10 mouse cellular contexts compared by ENCODE assay signal in genomic region chr4:41672522-41672963, GRCm38 (mm10). TPM values are rescaled to one million over a fixed set of nuclear protein-coding genes. Genes with fewer than 3 reads are reported as not detected.
DNase-seq lines count a peak whose midpoint lies in the region; ATAC-seq lines count a peak whose summit lies in the region.
"Had no signal": no experiment of that assay in that cellular context is flagged by ENCODE, and none has a peak within 500 bp of the region (broad histone marks: within the 10 kb centered on the region; RNA-seq: fewer than 3 reads in every experiment).

No protein-coding gene starts in this region.

- peak overlapping the region; percentile 38 for H3K4me3 ChIP-seq in forebrain, embryonic 10.5 days
- no peak overlapping the region for H3K4me3 ChIP-seq in forebrain, embryonic 16.5 days (replicated peaks; ENCODE audit: low read length)
- no peak overlapping the region for H3K4me3 ChIP-seq in neural tube, embryonic 11.5 days (ENCODE audit: low read depth, low read length)
- no peak overlapping the region for H3K4me3 ChIP-seq in limb, embryonic 13.5 days

- peaks cover 90% of the 10 kb centered on the region for H3K36me3 ChIP-seq in forebrain, embryonic 10.5 days (replicated peaks)
- H3K36me3 ChIP-seq in forebrain, embryonic 16.5 days (ENCODE audit: control insufficient read depth, insufficient read depth): no peaks in the 10 kb centered on the region
- no peaks in the 10 kb centered on the region for H3K36me3 ChIP-seq in neural tube, embryonic 11.5 days (ENCODE audit: control insufficient read depth, insufficient read depth, low read length)
- H3K36me3 ChIP-seq in limb, embryonic 13.5 days: no peaks in the 10 kb centered on the region

- peaks cover 53% of the 10 kb centered on the region for H3K27me3 ChIP-seq in forebrain, embryonic 10.5 days (ENCODE audit: poor library complexity, severe bottlenecking)
- H3K27me3 ChIP-seq in forebrain, embryonic 16.5 days (replicated peaks; ENCODE audit: control insufficient read depth, insufficient read depth, low read length): no peaks in the 10 kb centered on the region
- no peaks in the 10 kb centered on the region for H3K27me3 ChIP-seq in neural tube, embryonic 11.5 days (ENCODE audit: control insufficient read depth, insufficient read depth, low read length)
- H3K27me3 ChIP-seq in limb, embryonic 13.5 days: peaks cover 100% of the 10 kb centered on the region

- DNase-seq in forebrain, embryonic 10.5 days (ENCODE audit: extremely low spot score, low spot score): no peak
- DNase-seq in neural tube, embryonic 11.5 days (ENCODE audit: low spot score): no peak
- DNase-seq in neural tube, embryonic 10.5 days (ENCODE audit: extremely low spot score, low spot score): no peak
- no peak for DNase-seq in thymus, postnatal 10 days (ENCODE audit: low spot score in 2 of 2)
- DNase-seq in left cerebral cortex, adult 18-20 months (ENCODE audit: low spot score in 2 of 2): no peak
- no peak for DNase-seq in lung, postnatal 4 days
- DNase-seq: gastrocnemius, postnatal 36 days; liver, postnatal 0 days had no signal

- H3K4me1 ChIP-seq in forebrain, embryonic 10.5 days: peaks cover 95% of the 10 kb centered on the region
- H3K4me1 ChIP-seq in forebrain, embryonic 16.5 days (replicated peaks; ENCODE audit: control insufficient read depth, insufficient read depth, low read length): peaks cover 43% of the 10 kb centered on the region
- H3K4me1 ChIP-seq in neural tube, embryonic 11.5 days (ENCODE audit: control insufficient read depth, insufficient read depth, low read length): peaks cover 43% of the 10 kb centered on the region
- H3K4me1 ChIP-seq in limb, embryonic 13.5 days: peaks cover 41% of the 10 kb centered on the region

- peak overlapping the region; percentile 89 for H3K27ac ChIP-seq in forebrain, embryonic 10.5 days
- H3K27ac ChIP-seq in forebrain, embryonic 16.5 days (ENCODE audit: low read length): no peak overlapping the region
- H3K27ac ChIP-seq in neural tube, embryonic 11.5 days (ENCODE audit: low read depth, low read length): peak overlapping the region; percentile 65
- H3K27ac ChIP-seq in limb, embryonic 13.5 days: no peak overlapping the region

- ATAC-seq in forebrain, embryonic 16.5 days: no peak
- no peak for ATAC-seq in neural tube, embryonic 11.5 days (ENCODE audit: insufficient read depth, low FRiP score, low TSS enrichment)
- ATAC-seq in limb, embryonic 13.5 days (ENCODE audit: low FRiP score, low read depth): no peak
- ATAC-seq: liver, postnatal 0 days had no signal

- H3K9ac ChIP-seq in forebrain, embryonic 16.5 days (replicated peaks; ENCODE audit: low read depth, low read length): no peak overlapping the region
- peak overlapping the region; percentile 41 for H3K9ac ChIP-seq in neural tube, embryonic 11.5 days (ENCODE audit: low read length)
- no peak overlapping the region for H3K9ac ChIP-seq in limb, embryonic 13.5 days
- H3K9ac ChIP-seq: liver, postnatal 0 days had no signal

- H3K9me3 ChIP-seq in forebrain, embryonic 10.5 days: no peaks in the 10 kb centered on the region
- no peaks in the 10 kb centered on the region for H3K9me3 ChIP-seq in forebrain, embryonic 16.5 days (ENCODE audit: control insufficient read depth, low read length)
- no peaks in the 10 kb centered on the region for H3K9me3 ChIP-seq in neural tube, embryonic 11.5 days (ENCODE audit: control insufficient read depth, low read length)
- no peaks in the 10 kb centered on the region for H3K9me3 ChIP-seq in limb, embryonic 13.5 days

- WGBS in forebrain, embryonic 10.5 days: 7% methylated on average over 8 of the region's 8 CpGs
- 12% methylated on average over 8 of the region's 8 CpGs for WGBS in forebrain, embryonic 16.5 days
- 27% methylated on average over 8 of the region's 8 CpGs for WGBS in neural tube, embryonic 11.5 days
- 23% methylated on average over 8 of the region's 8 CpGs for WGBS in limb, embryonic 13.5 days

- no peak overlapping the region for H3K4me2 ChIP-seq in forebrain, embryonic 16.5 days (ENCODE audit: low read length)
- no peak overlapping the region for H3K4me2 ChIP-seq in neural tube, embryonic 11.5 days (ENCODE audit: low read depth)
- peak overlapping the region; percentile 32; the same call in 1 of the 2 replicates for H3K4me2 ChIP-seq in limb, embryonic 13.5 days (replicated peaks)

RNA-seq across cellular contexts. Expression of gene Cntfr, which starts 24.3 kb away (rescaled TPM):
- polyA plus RNA-seq in forebrain, embryonic 10.5 days (2016; fragmentation: Nextera tagmentation; extraction: Ambion mirVana): 19.4 and 21.9 TPM in 2 replicates
- 12.3 and 16.7 TPM in 2 replicates for polyA plus RNA-seq in forebrain, embryonic 16.5 days (2015; fragmentation: Nextera tagmentation; extraction: Ambion mirVana)
- 43.8 and 44.2 TPM in 2 replicates for polyA plus RNA-seq in neural tube, embryonic 11.5 days (2014; fragmentation: Nextera tagmentation; extraction: Ambion mirVana)
- polyA plus RNA-seq in limb, embryonic 13.5 days (2015; fragmentation: Nextera tagmentation; extraction: Ambion mirVana): 5.1 and 5.5 TPM in 2 replicates
- 100 to 1,000 TPM; 117 to 131 TPM for total RNA-seq in left cerebral cortex, adult 18-20 months (2021)

RNA-seq across cellular contexts. Expression of gene Il11ra1, which starts 27.2 kb away (rescaled TPM):
- 82.0 and 90.0 TPM in 2 replicates for polyA plus RNA-seq in forebrain, embryonic 10.5 days (2016; fragmentation: Nextera tagmentation; extraction: Ambion mirVana)
- 28.3 and 29.2 TPM in 2 replicates for polyA plus RNA-seq in forebrain, embryonic 16.5 days (2015; fragmentation: Nextera tagmentation; extraction: Ambion mirVana)
- polyA plus RNA-seq in neural tube, embryonic 11.5 days (2014; fragmentation: Nextera tagmentation; extraction: Ambion mirVana): 65.9 and 82.1 TPM in 2 replicates
- 405 and 439 TPM in 2 replicates for polyA plus RNA-seq in limb, embryonic 13.5 days (2015; fragmentation: Nextera tagmentation; extraction: Ambion mirVana)
- total RNA-seq in left cerebral cortex, adult 18-20 months (2021): 10 to 100 TPM; 37.2 to 44.3 TPM

RNA-seq across cellular contexts. Expression of gene Enho, which starts 32.4 kb away (rescaled TPM):
- polyA plus RNA-seq in forebrain, embryonic 10.5 days (2016; fragmentation: Nextera tagmentation; extraction: Ambion mirVana): 19.7 and 21.3 TPM in 2 replicates
- 51.5 and 68.4 TPM in 2 replicates for polyA plus RNA-seq in forebrain, embryonic 16.5 days (2015; fragmentation: Nextera tagmentation; extraction: Ambion mirVana)
- 36.9 and 43.3 TPM in 2 replicates for polyA plus RNA-seq in neural tube, embryonic 11.5 days (2014; fragmentation: Nextera tagmentation; extraction: Ambion mirVana)
- 12.7 and 13.6 TPM in 2 replicates for polyA plus RNA-seq in limb, embryonic 13.5 days (2015; fragmentation: Nextera tagmentation; extraction: Ambion mirVana)
- total RNA-seq in left cerebral cortex, adult 18-20 months (2021): 10 to 100 TPM; 59.1 to 66.3 TPM

RNA-seq across cellular contexts. Expression of gene Rpp25l, which starts 40.8 kb away (rescaled TPM):
- polyA plus RNA-seq in forebrain, embryonic 10.5 days (2016; fragmentation: Nextera tagmentation; extraction: Ambion mirVana): 97.3 and 98.1 TPM in 2 replicates
- polyA plus RNA-seq in forebrain, embryonic 16.5 days (2015; fragmentation: Nextera tagmentation; extraction: Ambion mirVana): 51.7 and 60.5 TPM in 2 replicates
- 80.4 and 81.2 TPM in 2 replicates for polyA plus RNA-seq in neural tube, embryonic 11.5 days (2014; fragmentation: Nextera tagmentation; extraction: Ambion mirVana)
- polyA plus RNA-seq in limb, embryonic 13.5 days (2015; fragmentation: Nextera tagmentation; extraction: Ambion mirVana): 74.9 and 76.6 TPM in 2 replicates
- total RNA-seq in left cerebral cortex, adult 18-20 months (2021): 10 to 100 TPM; 32.5 to 37.1 TPM

RNA-seq across cellular contexts. Expression of gene Dctn3, which starts 50.4 kb away (rescaled TPM):
- 141 and 142 TPM in 2 replicates for polyA plus RNA-seq in forebrain, embryonic 10.5 days (2016; fragmentation: Nextera tagmentation; extraction: Ambion mirVana)
- 304 and 315 TPM in 2 replicates for polyA plus RNA-seq in forebrain, embryonic 16.5 days (2015; fragmentation: Nextera tagmentation; extraction: Ambion mirVana)
- 171 and 180 TPM in 2 replicates for polyA plus RNA-seq in neural tube, embryonic 11.5 days (2014; fragmentation: Nextera tagmentation; extraction: Ambion mirVana)
- polyA plus RNA-seq in limb, embryonic 13.5 days (2015; fragmentation: Nextera tagmentation; extraction: Ambion mirVana): 104 and 106 TPM in 2 replicates
- 100 to 1,000 TPM; 166 to 172 TPM for total RNA-seq in left cerebral cortex, adult 18-20 months (2021)

Comparison
In these comparisons a context has a peak if more than half of its experiments do, and no peak if none do; other contexts are left out.
1. H3K27ac ChIP-seq: peak in forebrain, embryonic 10.5 days (single experiment) and neural tube, embryonic 11.5 days (single experiment); none in forebrain, embryonic 16.5 days (single experiment) and limb, embryonic 13.5 days (single experiment).